Mouse (Mus musculus) lung, postnatal 0 days (tissue): ENCODE measurements around the gene Uck2. TPM values are rescaled to one million over a fixed set of nuclear protein-coding genes. Genes with fewer than 3 reads are reported as not detected.
A peak's percentile ranks its signal among the peaks of the same experiment; 100 is the strongest.

ENCODE experiments used
- ATAC-seq: fragments of 200-750 bp; cut with Nextera tagmentation; 2 replicates; pipeline ENCODE4 v1.8.0; 2017; ENCODE audit warnings: moderate library complexity
- DNase-seq: peaks from one replicate; pipeline ENCODE4 v3.0.0-alpha.2; 2016; ENCODE audit warnings: low spot score
- H3K27ac ChIP-seq: fragments of 300-500 bp; sonication (generic); 2 replicates; pipeline ENCODE4 v1.5.1; 2014; ENCODE audit warnings: antibody characterized with exemption, mild to moderate bottlenecking, low read length, mixed read lengths
- H3K27me3 ChIP-seq: fragments of 300-500 bp; sonication (generic); replicated peaks from 2 replicates; pipeline ENCODE4 v1.6.1; 2014; ENCODE audit warnings: low read length, mixed read lengths; ENCODE audit not compliant: insufficient read depth
- H3K36me3 ChIP-seq: fragments of 300-500 bp; sonication (generic); 2 replicates; pipeline ENCODE4 v1.6.1; 2014; ENCODE audit warnings: low read length, mixed read lengths; ENCODE audit not compliant: insufficient read depth
- H3K4me1 ChIP-seq: fragments of 300-500 bp; sonication (generic); 2 replicates; pipeline ENCODE4 v1.6.1; 2014; ENCODE audit warnings: antibody characterized with exemption, low read depth, low read length, mixed read lengths; ENCODE audit not compliant: insufficient read depth
- H3K4me2 ChIP-seq: fragments of 300-500 bp; sonication (generic); replicated peaks from 2 replicates; pipeline ENCODE4 v1.6.1; 2014; ENCODE audit warnings: low read depth, mild to moderate bottlenecking, low read length, moderate library complexity, mixed read lengths
- H3K4me3 ChIP-seq: fragments of 300-500 bp; sonication (generic); 2 replicates; pipeline ENCODE4 v1.5.1; 2014; ENCODE audit warnings: low read depth, low read length
- H3K9ac ChIP-seq: fragments of 300-500 bp; sonication (generic); replicated peaks from 2 replicates; pipeline ENCODE4 v1.6.1; 2014; ENCODE audit warnings: low read depth, mild to moderate bottlenecking
- H3K9me3 ChIP-seq: fragments of 300-500 bp; sonication (generic); 2 replicates; pipeline ENCODE4 v1.6.1; 2016; ENCODE audit warnings: low read length, mixed read lengths
- CTCF ChIP-seq: IDR thresholded peaks from 2 replicates; pipeline ENCODE4 v1.5.1; 2016; ENCODE audit warnings: antibody characterized with exemption, mild to moderate bottlenecking
- EP300 ChIP-seq: IDR thresholded peaks from 2 replicates; pipeline ENCODE4 v1.6.1; 2016; ENCODE audit warnings: antibody characterized with exemption, mild to moderate bottlenecking, control low read depth
- WGBS: fragments of 180-500 bp; shearing (Covaris S2); extraction: QIAGEN DNeasy Blood & Tissue Kit; methylation state at CpG from one replicate; pipeline ENCODE4 v1.1.7; 2014; 5-methylcytosine and 5-hydroxymethylcytosine counted together
- polyA plus RNA-seq: library from polyadenylated mRNA; unstranded; fragments of >200 nt; fragmentation: Nextera tagmentation; extraction: Ambion mirVana; gene quantifications from 2 replicates; pipeline ENCODE4 v1.2.1, GENCODE M21; 2015

Uck2 gene
- polyA plus RNA-seq: 21.6 and 22.9 TPM in 2 replicates

- 0% methylated on average over 2 of the region's 2 CpGs for WGBS
- peak within 1 kb of the TSS; percentile 97 for H3K4me2 ChIP-seq
- no peaks in the 10 kb centered on the region for H3K9me3 ChIP-seq
- DNase-seq: no peak
- no peaks in the 10 kb centered on the region for H3K27me3 ChIP-seq
- ATAC-seq: no peak
- TF ChIP-seq EP300: no peak
- no peak; the same call in 1 of the 2 replicates for TF ChIP-seq CTCF
- peak within 1 kb of the TSS; percentile 89 for H3K27ac ChIP-seq
- no peaks in the 10 kb centered on the region for H3K36me3 ChIP-seq
- H3K4me3 ChIP-seq: peak within 1 kb of the TSS; percentile 77
- peak within 1 kb of the TSS; percentile 50 for H3K9ac ChIP-seq
- no peaks in the 10 kb centered on the region for H3K4me1 ChIP-seq
These were observed at the start of gene Uck2 for GRCm38 (mm10) chr1:167285320-167285355. Uck2 (minus strand) TSS chr1:167285320.

GRCm38 (mm10) chr1:167331106-167331505 is 46.0 kb upstream of the Uck2 start:
- no peak for ATAC-seq
- Histone ChIP-seq H3K4me1 (no peaks in the 10 kb centered on the region), H3K27ac (no peak overlapping the region), H3K9me3 (no peaks in the 10 kb centered on the region), H3K27me3 (no peaks in the 10 kb centered on the region), H3K4me3 (no peak overlapping the region), H3K4me2 (no peak overlapping the region), H3K36me3 (peaks cover 18% of the 10 kb centered on the region; the same call in 1 of the 2 replicates), H3K9ac (no peak overlapping the region)
- TF ChIP-seq EP300: no peak
- TF ChIP-seq CTCF: no peak
- 84% methylated on average over 8 of the region's 8 CpGs for WGBS
- no peak for DNase-seq

- H3K4me1 ChIP-seq: no peaks in the 10 kb centered on the region
- TF ChIP-seq CTCF: no peak
- TF ChIP-seq EP300: no peak
- no peak overlapping the region for H3K4me3 ChIP-seq
- no peaks in the 10 kb centered on the region for H3K27me3 ChIP-seq
- no peak overlapping the region for H3K9ac ChIP-seq
- H3K36me3 ChIP-seq: peaks cover 25% of the 10 kb centered on the region; the same call in 1 of the 2 replicates
- 85% methylated on average over 6 of the region's 6 CpGs for WGBS
- no peak overlapping the region for H3K4me2 ChIP-seq
- no peak for DNase-seq
- H3K9me3 ChIP-seq: no peaks in the 10 kb centered on the region
- no peak overlapping the region for H3K27ac ChIP-seq
- ATAC-seq: no peak
These were observed 43.7 kb upstream of the Uck2 start for GRCm38 (mm10) chr1:167328776-167329175.

- ATAC-seq (no peak), DNase-seq (no peak)
- H3K27ac ChIP-seq: no peak overlapping the region
- no peak overlapping the region for H3K9ac ChIP-seq
- H3K4me3 ChIP-seq: no peak overlapping the region
- H3K27me3 ChIP-seq: no peaks in the 10 kb centered on the region
- H3K36me3 ChIP-seq: peaks cover 24% of the 10 kb centered on the region; the same call in 1 of the 2 replicates
- H3K9me3 ChIP-seq: no peaks in the 10 kb centered on the region
- TF ChIP-seq EP300 (no peak), CTCF (no peak)
- WGBS: 94% methylated on average over 6 of the region's 6 CpGs
- H3K4me1 ChIP-seq: no peaks in the 10 kb centered on the region
- no peak overlapping the region for H3K4me2 ChIP-seq
These were observed 36.6 kb upstream of the Uck2 start for GRCm38 (mm10) chr1:167321691-167322090.

GRCm38 (mm10) chr1:167313220-167313619 is 28.1 kb upstream of the Uck2 start:
- WGBS: 90% methylated on average over 4 of the region's 4 CpGs
- Histone ChIP-seq H3K4me1 (peaks cover 3% of the 10 kb centered on the region; the same call in 1 of the 2 replicates), H3K4me2 (no peak overlapping the region), H3K27ac (no peak overlapping the region), H3K36me3 (no peaks in the 10 kb centered on the region), H3K27me3 (no peaks in the 10 kb centered on the region), H3K9ac (no peak overlapping the region), H3K4me3 (no peak overlapping the region), H3K9me3 (no peaks in the 10 kb centered on the region)
- no peak for DNase-seq
- ATAC-seq: no peak
- TF ChIP-seq CTCF (peak; percentile 20), EP300 (no peak)

DNA sequence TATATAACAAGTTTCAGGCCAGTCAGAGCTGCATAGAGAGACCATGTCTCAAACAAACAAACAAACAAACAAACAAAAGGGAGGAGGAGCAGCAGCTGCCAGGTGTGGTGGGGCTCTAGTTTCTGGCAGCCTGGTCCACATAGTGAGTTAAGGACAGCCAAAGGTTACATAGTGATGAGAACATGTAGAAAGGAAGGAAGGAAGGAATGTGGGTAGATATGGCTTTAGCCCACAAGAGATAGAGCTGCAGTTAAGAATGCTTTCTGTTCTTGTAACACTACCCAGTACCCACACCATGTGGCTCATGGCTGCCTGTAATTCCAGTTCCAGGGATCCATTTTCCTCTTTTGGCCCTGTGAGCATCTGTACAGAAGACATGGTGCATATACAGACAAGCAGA is 27.2 kb upstream of the Uck2 start:
- no peaks in the 10 kb centered on the region for H3K36me3 ChIP-seq
- ATAC-seq: no peak
- no peak overlapping the region for H3K9ac ChIP-seq
- H3K9me3 ChIP-seq: no peaks in the 10 kb centered on the region
- TF ChIP-seq CTCF: no peak
- H3K27me3 ChIP-seq: no peaks in the 10 kb centered on the region
- no peak overlapping the region for H3K27ac ChIP-seq
- DNase-seq: no peak
- H3K4me1 ChIP-seq: peaks cover 3% of the 10 kb centered on the region; the same call in 1 of the 2 replicates
- H3K4me3 ChIP-seq: no peak overlapping the region
- H3K4me2 ChIP-seq: no peak overlapping the region

GRCm38 (mm10) chr1:167308261-167309054 is 23.3 kb upstream of the Uck2 start, which contains the start of gene Tmco1:
Tmco1 (plus strand) TSS chr1:167308378.
- no peaks in the 10 kb centered on the region for H3K9me3 ChIP-seq
- H3K9ac ChIP-seq: peak within 1 kb of the TSS; percentile 95
- peak; percentile 72 for TF ChIP-seq EP300
- TF ChIP-seq CTCF: peak; percentile 27; the same call in 1 of the 2 replicates
- ATAC-seq (peak; percentile 98), DNase-seq (peak; percentile 99)
- peak within 1 kb of the TSS; percentile 91 for H3K27ac ChIP-seq
- H3K4me3 ChIP-seq: peak within 1 kb of the TSS; percentile 87
- peaks cover 3% of the 10 kb centered on the region; the same call in 1 of the 2 replicates for H3K4me1 ChIP-seq
- H3K36me3 ChIP-seq: no peaks in the 10 kb centered on the region
- H3K4me2 ChIP-seq: peak within 1 kb of the TSS; percentile 94
- H3K27me3 ChIP-seq: no peaks in the 10 kb centered on the region
- 2% methylated on average over 67 of the region's 82 CpGs for WGBS
